Mouse (Mus musculus): ENCODE results near the gene Chd1l.

- TF ChIP-seq CTCF (IDR thresholded peaks at IDR 0.05) = peak; percentile 62
- TF ChIP-seq EP300 (IDR thresholded peaks at IDR 0.05) = no peak
These were observed 44.9 kb upstream of the Chd1l start for GRCm38 (mm10) chr3:97654901-97655300.
